Mouse (Mus musculus) stomach, postnatal 0 days (tissue): ENCODE data around the gene Nmrk2. TPM values are rescaled to one million over a fixed set of nuclear protein-coding genes. Genes with fewer than 3 reads are reported as not detected.

ENCODE experiments used
- ATAC-seq: fragments of 200-750 bp; cut with Nextera tagmentation; 2 replicates; pipeline ENCODE4 v1.8.0; 2017; ENCODE audit not compliant: low FRiP score, low TSS enrichment
- DNase-seq: peaks from one replicate; pipeline ENCODE4 v3.0.0-alpha.2; 2016; ENCODE audit warnings: low spot score
- H3K27ac ChIP-seq: fragments of 300-500 bp; sonication (generic); replicated peaks from 2 replicates; pipeline ENCODE4 v1.5.1; 2014; ENCODE audit warnings: mild to moderate bottlenecking, control low read depth
- H3K27me3 ChIP-seq: fragments of 300-500 bp; sonication (generic); 2 replicates; pipeline ENCODE4 v1.6.1; 2014; ENCODE audit warnings: low read length; ENCODE audit not compliant: control insufficient read depth, insufficient read depth
- H3K36me3 ChIP-seq: fragments of 300-500 bp; sonication (generic); 2 replicates; pipeline ENCODE4 v1.6.1; 2014; ENCODE audit warnings: low read length, mixed read lengths; ENCODE audit not compliant: control insufficient read depth, insufficient read depth
- H3K4me1 ChIP-seq: fragments of 300-500 bp; sonication (generic); replicated peaks from 2 replicates; pipeline ENCODE4 v1.6.1; 2014; ENCODE audit warnings: antibody characterized with exemption; ENCODE audit not compliant: control insufficient read depth, insufficient read depth
- H3K4me2 ChIP-seq: fragments of 300-500 bp; sonication (generic); replicated peaks from 2 replicates; pipeline ENCODE4 v1.6.1; 2014; ENCODE audit warnings: low read depth, mild to moderate bottlenecking, control low read depth, moderate library complexity
- H3K4me3 ChIP-seq: fragments of 300-500 bp; sonication (generic); 2 replicates; pipeline ENCODE4 v1.5.1; 2014; ENCODE audit warnings: low read depth, low read length, control low read depth
- H3K9ac ChIP-seq: fragments of 300-500 bp; sonication (generic); 2 replicates; pipeline ENCODE4 v1.6.1; 2014; ENCODE audit warnings: mild to moderate bottlenecking, low read length, control low read depth, mixed read lengths
- H3K9me3 ChIP-seq: fragments of 300-500 bp; sonication (generic); 2 replicates; pipeline ENCODE4 v1.6.1; 2016; ENCODE audit warnings: low read length; ENCODE audit not compliant: control insufficient read depth
- CTCF ChIP-seq: IDR thresholded peaks from 2 replicates; pipeline ENCODE4 v1.5.1; 2016; ENCODE audit warnings: antibody characterized with exemption, low read depth, mild to moderate bottlenecking, moderate library complexity
- EP300 ChIP-seq: optimal IDR thresholded peaks from 2 replicates; pipeline ENCODE3; 2016; ENCODE audit warnings: antibody characterized with exemption
- WGBS: fragments of 180-500 bp; shearing (Covaris S2); extraction: QIAGEN DNeasy Blood & Tissue Kit; methylation state at CpG from one replicate; pipeline ENCODE4 v1.1.7; 2014; 5-methylcytosine and 5-hydroxymethylcytosine counted together
- polyA plus RNA-seq: library from polyadenylated mRNA; unstranded; fragments of >200 nt; fragmentation: Nextera tagmentation; extraction: Ambion mirVana; gene quantifications from 2 replicates; pipeline ENCODE4 v1.2.1, GENCODE M21; 2015

Nmrk2 gene
- polyA plus RNA-seq, 1 experiment from 2014 or later, result 0.07 TPM

DNA sequence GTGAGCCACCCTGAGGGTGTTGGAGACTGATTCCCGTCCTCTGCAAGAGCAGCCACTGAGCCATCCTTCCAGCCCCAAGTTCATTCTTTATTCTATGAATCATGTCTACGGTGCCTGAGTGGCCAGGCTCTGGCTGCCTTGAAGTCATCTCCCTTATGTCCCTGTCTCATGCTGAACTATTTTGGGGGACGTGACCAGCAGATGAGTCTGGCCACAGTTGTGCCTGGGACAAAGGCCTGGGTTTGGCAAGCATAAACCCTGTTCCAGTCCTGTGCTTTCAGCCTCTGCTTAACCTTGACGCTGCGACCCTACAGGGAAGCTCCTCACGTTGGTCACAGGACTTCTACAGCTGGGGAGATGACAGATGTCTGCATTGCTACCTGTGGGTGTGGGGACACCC, 4.5 kb downstream of the Nmrk2 start:
- Histone ChIP-seq H3K4me1 (0 out of 2 replicates have a peak, but pooled peaks cover 2% of the 10 kb centered on the region), H3K9me3 (no peaks in the 10 kb centered on the region), H3K4me2 (no peak overlapping the region), H3K27me3 (no peaks in the 10 kb centered on the region), H3K27ac (no peak overlapping the region), H3K9ac (no peak overlapping the region), H3K36me3 (no peaks in the 10 kb centered on the region), H3K4me3 (no peak overlapping the region)
- WGBS, result 48% methylated on average over 6 of the region's 6 CpGs
- ATAC-seq (no peak), DNase-seq (no peak)
- TF ChIP-seq EP300, result no peak
- TF ChIP-seq CTCF, result no peak

DNA sequence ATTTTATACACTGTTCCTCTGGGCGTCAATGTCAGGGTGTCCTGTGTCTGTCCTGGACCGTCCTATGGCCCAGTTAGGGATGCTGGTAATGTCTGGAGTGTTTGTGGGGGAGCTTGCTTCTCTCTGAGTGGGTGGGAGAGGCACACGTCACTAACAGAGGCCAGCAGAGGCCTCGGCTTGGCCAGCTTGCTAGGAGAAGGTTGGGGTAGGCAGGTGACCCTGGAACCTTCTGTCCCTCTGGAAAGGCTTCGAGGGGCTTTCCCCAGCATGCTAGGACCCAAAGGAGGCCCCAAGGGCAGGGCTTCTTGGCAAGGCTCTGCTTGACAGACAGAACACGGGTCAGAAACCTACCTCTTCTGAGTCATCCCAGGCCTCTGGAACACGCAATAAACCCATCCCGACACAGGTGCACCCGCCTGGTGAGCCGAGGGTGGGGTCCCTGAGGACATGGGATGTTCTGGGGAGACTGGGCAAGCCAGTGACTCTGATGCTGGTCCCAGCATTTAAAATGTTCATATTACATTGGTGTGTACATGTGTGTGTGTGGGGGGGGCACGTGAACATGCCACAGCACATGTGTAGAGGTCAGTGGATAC, 5.3 kb downstream of the Nmrk2 start:
- Histone ChIP-seq H3K4me2 (no peak overlapping the region), H3K27me3 (no peaks in the 10 kb centered on the region), H3K4me3 (no peak overlapping the region), H3K9ac (no peak overlapping the region), H3K36me3 (no peaks in the 10 kb centered on the region), H3K9me3 (no peaks in the 10 kb centered on the region), H3K27ac (peak overlapping the region; percentile 93), H3K4me1 (peaks cover 2% of the 10 kb centered on the region; the same call in 1 of the 2 replicates)
- no peak for ATAC-seq
- no peak for DNase-seq
- 60% methylated on average over 11 of the region's 11 CpGs for WGBS
- TF ChIP-seq CTCF (no peak), EP300 (no peak)

DNA sequence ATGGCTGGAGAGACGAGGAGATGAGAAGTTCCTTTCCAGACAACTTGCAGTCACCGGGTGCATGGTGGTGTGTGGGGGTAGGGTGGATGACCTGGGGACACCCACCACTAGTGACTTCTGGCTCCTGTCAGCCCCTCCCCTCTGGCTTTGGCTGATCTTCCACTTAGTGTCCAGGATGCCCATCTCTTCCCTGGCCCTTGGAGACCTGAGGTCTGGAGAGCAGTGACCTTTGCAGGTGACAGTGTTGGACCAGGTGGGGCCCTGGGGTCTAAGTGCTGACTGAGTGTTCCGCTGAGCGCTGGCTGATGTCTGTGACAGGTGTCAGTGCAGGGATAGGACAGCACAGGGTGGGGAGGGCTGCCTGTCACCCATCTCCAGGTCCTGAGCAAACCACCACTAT, 6.6 kb downstream of the Nmrk2 start:
- ATAC-seq (peak; percentile 13; the same call in 1 of the 2 replicates), DNase-seq (no peak)
- Histone ChIP-seq H3K9me3 (no peaks in the 10 kb centered on the region), H3K4me1 (peaks cover 2% of the 10 kb centered on the region; the same call in 1 of the 2 replicates), H3K4me2 (peak overlapping the region; percentile 46), H3K27ac (peak overlapping the region; percentile 93), H3K4me3 (peak overlapping the region; percentile 24), H3K36me3 (no peaks in the 10 kb centered on the region), H3K27me3 (no peaks in the 10 kb centered on the region), H3K9ac (peak overlapping the region; percentile 61)
- no peak for TF ChIP-seq EP300
- TF ChIP-seq CTCF, result no peak
- 65% methylated on average over 4 of the region's 4 CpGs for WGBS

DNA sequence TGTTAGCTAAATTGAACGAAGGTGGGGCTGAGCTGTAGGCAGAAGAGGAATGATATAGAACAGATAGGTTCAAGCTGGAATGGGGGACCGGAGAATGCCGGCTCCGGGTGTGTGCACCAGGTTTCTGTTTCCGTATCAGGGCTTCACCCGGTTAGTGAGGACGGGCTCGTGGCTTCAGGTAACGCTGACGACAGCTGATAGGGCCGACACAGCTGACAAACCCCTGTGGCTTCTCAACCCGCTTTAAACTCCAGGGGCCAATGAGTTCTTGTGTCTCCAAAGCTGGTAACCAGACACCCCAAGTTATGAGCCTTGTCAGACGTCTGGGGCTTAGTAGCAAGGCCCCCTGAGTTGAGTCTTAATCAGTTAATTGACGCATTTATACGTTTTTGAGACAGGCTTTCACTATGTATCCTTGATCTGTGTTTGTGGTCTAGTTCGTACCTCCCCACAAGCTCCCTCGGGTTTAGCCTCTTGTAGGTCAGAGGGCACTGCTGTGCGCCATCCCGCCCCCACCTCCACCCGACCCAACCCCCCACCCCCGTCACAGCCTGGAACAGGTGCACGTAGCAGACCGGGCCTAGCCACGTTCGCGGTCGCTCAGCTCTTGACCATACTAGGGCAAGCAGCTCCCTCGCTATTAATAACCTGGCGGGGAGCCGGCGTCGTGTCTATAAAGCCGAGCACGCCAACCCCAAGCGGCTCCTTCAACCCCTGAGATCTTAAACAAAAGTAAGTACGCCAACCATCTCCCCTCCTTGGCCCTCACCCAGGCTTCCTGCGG, 7.7 kb downstream of the Nmrk2 start:
- H3K9me3 ChIP-seq, result no peaks in the 10 kb centered on the region
- H3K27me3 ChIP-seq, result no peaks in the 10 kb centered on the region
- H3K4me2 ChIP-seq, result peak overlapping the region; percentile 46
- peak overlapping the region; percentile 93 for H3K27ac ChIP-seq
- DNase-seq, result peak; percentile 69
- H3K9ac ChIP-seq, result peak overlapping the region; percentile 61
- WGBS, result 12% methylated on average over 37 of the region's 37 CpGs
- H3K36me3 ChIP-seq, result peaks cover 4% of the 10 kb centered on the region; the same call in 1 of the 2 replicates
- peak; percentile 37; the same call in 1 of the 2 replicates for ATAC-seq
- peak overlapping the region; percentile 24 for H3K4me3 ChIP-seq
- peaks cover 2% of the 10 kb centered on the region; the same call in 1 of the 2 replicates for H3K4me1 ChIP-seq
- no peak for TF ChIP-seq EP300
- no peak for TF ChIP-seq CTCF

DNA sequence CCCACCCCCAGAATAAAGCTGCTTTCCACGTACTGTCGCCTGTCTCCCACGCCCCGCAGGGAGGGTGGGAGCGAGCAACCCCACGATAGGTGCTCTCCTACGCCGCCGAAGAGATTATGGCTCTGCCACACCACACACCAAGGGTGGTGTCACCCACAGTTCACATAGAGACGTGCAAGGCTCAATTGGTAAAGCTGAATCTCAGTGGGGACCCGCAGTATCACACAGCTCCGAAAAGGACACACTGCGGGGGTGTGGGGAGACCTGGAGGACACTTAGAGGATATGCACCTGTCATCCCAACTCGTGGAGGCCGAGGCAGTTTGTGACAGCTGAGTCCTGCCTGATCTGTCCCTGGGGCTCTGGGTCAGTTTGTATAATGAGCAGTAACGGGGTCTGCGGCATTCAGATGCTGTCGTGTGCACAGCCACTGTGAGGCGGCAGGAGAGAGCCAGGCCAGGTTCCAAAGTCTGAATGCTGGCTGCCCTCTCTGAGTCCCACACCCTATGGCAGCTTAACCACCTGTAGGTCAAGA, 8.8 kb downstream of the Nmrk2 start:
- DNase-seq, result peak; percentile 48
- peaks cover 4% of the 10 kb centered on the region; the same call in 1 of the 2 replicates for H3K36me3 ChIP-seq
- H3K9ac ChIP-seq, result peak overlapping the region; percentile 74
- H3K27ac ChIP-seq, result peak overlapping the region; percentile 95
- peak overlapping the region; percentile 51 for H3K4me3 ChIP-seq
- peaks cover 2% of the 10 kb centered on the region; the same call in 1 of the 2 replicates for H3K4me1 ChIP-seq
- WGBS, result 5% methylated on average over 19 of the region's 19 CpGs
- peak; percentile 11 for ATAC-seq
- TF ChIP-seq EP300, result no peak
- TF ChIP-seq CTCF, result no peak
- no peaks in the 10 kb centered on the region for H3K9me3 ChIP-seq
- peak overlapping the region; percentile 87 for H3K4me2 ChIP-seq
- H3K27me3 ChIP-seq, result no peaks in the 10 kb centered on the region
